Mouse (Mus musculus): ENCODE results near the gene Ms4a6c.

GRCm38 (mm10) chr19:11494519-11494918, 25.4 kb downstream of the Ms4a6c start:
- TF ChIP-seq POLR2A (IDR thresholded peaks at IDR 0.05; ENCODE audit: borderline replicate concordance, insufficient read depth, low read length) (no peak), CTCF (IDR thresholded peaks at IDR 0.05; ENCODE audit: borderline replicate concordance, insufficient read depth, low read depth, low read length) (no peak)

Data from cerebellum, adult 2 months (tissue).